Mouse (Mus musculus) bone marrow, adult 2 months (tissue): ENCODE measurements at regions not wholly inside any gene's neighbourhood (a gene's known extent, or its start where the extent isn't known, plus 50 kb on each side); places are given as distances from the start of the nearest gene placed in this dataset.

ENCODE experiments used
- CTCF ChIP-seq: fragments of 200-500 bp; IDR thresholded peaks from 2 replicates; pipeline ENCODE4 v1.5.1; 2011; ENCODE audit warnings: low read length, control low read depth; ENCODE audit not compliant: control insufficient read depth, insufficient read depth
- POLR2A ChIP-seq: fragments of 200-500 bp; IDR thresholded peaks from 2 replicates; pipeline ENCODE4 v1.6.1; 2011; ENCODE audit warnings: low read depth, mild to moderate bottlenecking, control low read depth, low read length, borderline replicate concordance; ENCODE audit not compliant: control insufficient read depth

- no peak for TF ChIP-seq CTCF
- no peak for TF ChIP-seq POLR2A
Measured at GRCm38 (mm10) chr16:50859513-50859912, 268.6 kb upstream of the Ccdc54 start.
